Mouse (Mus musculus) liver, adult 2 months (tissue): Measurements from ENCODE around the gene Snx15.

Source experiments
- CTCF ChIP-seq: fragments of 200-500 bp; IDR thresholded peaks from 2 replicates; pipeline ENCODE4 v1.5.1; 2011; ENCODE audit warnings: low read depth, low read length, control low read depth
- POLR2A ChIP-seq: fragments of 200-500 bp; IDR thresholded peaks from 2 replicates; pipeline ENCODE4 v1.6.1; 2011; ENCODE audit warnings: low read length, control low read depth; ENCODE audit not compliant: insufficient read depth; ENCODE audit errors: extremely low read depth

GRCm38 (mm10) chr19:6163872-6164547, 35.9 kb upstream of the Snx15 start:
- no peak for TF ChIP-seq POLR2A
- TF ChIP-seq CTCF, result no peak
